Mouse (Mus musculus) G1E (cell line): ENCODE data around the gene Hnrnpu.
"Not testable (repeated sequence)": the region's sequence is repeated elsewhere in the genome, so short reads cannot be mapped to it uniquely, and the experiment has no call there.

Experiments used
- CTCF ChIP-seq: IDR thresholded peaks from 2 replicates; pipeline ENCODE4 v1.5.1; 2012; ENCODE audit warnings: low read depth, low read length, inconsistent platforms, mixed read lengths
- GATA1 ChIP-seq: IDR thresholded peaks from 2 replicates; pipeline ENCODE4 v1.6.1; 2012; ENCODE audit warnings: borderline replicate concordance, low read length, inconsistent platforms, mixed read lengths

DNA sequence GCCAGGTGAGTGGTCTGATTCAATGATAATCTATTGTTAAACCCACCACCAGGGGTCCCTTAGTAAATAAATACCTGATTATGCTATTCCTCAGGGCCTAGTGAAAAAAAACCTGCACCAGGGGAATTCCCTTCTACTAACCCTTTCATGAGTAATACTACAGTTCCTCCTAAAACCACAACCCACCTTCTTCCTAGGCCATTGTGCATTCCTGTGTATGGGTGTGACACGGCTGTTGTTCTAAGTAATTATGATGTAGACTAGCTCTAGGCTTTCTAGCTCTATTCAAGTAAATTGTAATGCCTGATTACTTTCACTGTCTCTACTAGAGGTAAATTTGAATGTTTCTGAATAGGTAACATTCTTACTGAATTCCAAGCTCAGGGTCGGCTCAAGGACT is 36.3 kb downstream of the Hnrnpu start:
- not testable (repeated sequence) for TF ChIP-seq CTCF, GATA1
